Mouse (Mus musculus) hindbrain, embryonic 11.5 days (tissue): Measurements from ENCODE around the gene Tbc1d10c. TPM values are rescaled to one million over a fixed set of nuclear protein-coding genes. Genes with fewer than 3 reads are reported as not detected.
A peak's percentile ranks its signal among the peaks of the same experiment; 100 is the strongest.

Experiments
- ATAC-seq: fragments of 200-750 bp; cut with Nextera tagmentation; 2 replicates; pipeline ENCODE4 v1.8.0; 2017; ENCODE audit warnings: mild to moderate bottlenecking, moderate TSS enrichment, moderate library complexity; ENCODE audit not compliant: low FRiP score
- DNase-seq: peaks from one replicate; pipeline ENCODE4 v3.0.0-alpha.2; 2015; ENCODE audit warnings: low spot score
- H3K27ac ChIP-seq: fragments of 300-500 bp; sonication (generic); 2 replicates; pipeline ENCODE4 v1.5.1; 2014; ENCODE audit warnings: mild to moderate bottlenecking, low read depth, low read length
- H3K27me3 ChIP-seq: fragments of 300-500 bp; sonication (generic); 2 replicates; pipeline ENCODE4 v1.6.1; 2014; ENCODE audit warnings: mild to moderate bottlenecking, low read length, moderate library complexity, mixed read lengths; ENCODE audit not compliant: control insufficient read depth, insufficient read depth
- H3K36me3 ChIP-seq: fragments of 300-500 bp; sonication (generic); 2 replicates; pipeline ENCODE4 v1.6.1; 2014; ENCODE audit warnings: mild to moderate bottlenecking, low read length, moderate library complexity, mixed read lengths; ENCODE audit not compliant: control insufficient read depth, insufficient read depth
- H3K4me1 ChIP-seq: fragments of 300-500 bp; sonication (generic); replicated peaks from 2 replicates; pipeline ENCODE4 v1.6.1; 2014; ENCODE audit warnings: low read length, mixed read lengths; ENCODE audit not compliant: control insufficient read depth, insufficient read depth
- H3K4me2 ChIP-seq: fragments of 300-500 bp; sonication (generic); replicated peaks from 2 replicates; pipeline ENCODE4 v1.6.1; 2014; ENCODE audit warnings: mild to moderate bottlenecking, low read depth, low read length
- H3K4me3 ChIP-seq: fragments of 300-500 bp; sonication (generic); 2 replicates; pipeline ENCODE4 v1.5.1; 2014; ENCODE audit warnings: low read depth, low read length
- H3K9ac ChIP-seq: fragments of 300-500 bp; sonication (generic); 2 replicates; pipeline ENCODE4 v1.6.1; 2014; ENCODE audit warnings: low read depth, low read length
- H3K9me3 ChIP-seq: fragments of 300-500 bp; sonication (generic); 2 replicates; pipeline ENCODE4 v1.6.1; 2016; ENCODE audit warnings: low read length; ENCODE audit not compliant: control insufficient read depth
- whole genome bisulfite sequencing: fragments of 180-500 bp; shearing (Covaris S2); extraction: QIAGEN DNeasy Blood & Tissue Kit; methylation state at CpG from one replicate; pipeline ENCODE4 v1.1.7; 2014; 5-methylcytosine and 5-hydroxymethylcytosine counted together
- polyA plus RNA-seq: library from polyadenylated mRNA; unstranded; fragments of >200 nt; fragmentation: Nextera tagmentation; extraction: Ambion mirVana; gene quantifications from 2 replicates; pipeline ENCODE4 v1.2.1, GENCODE M21; 2014

Gene Tbc1d10c
- polyA plus RNA-seq, 1 experiment from 2014 or later: 0.79 TPM

DNA sequence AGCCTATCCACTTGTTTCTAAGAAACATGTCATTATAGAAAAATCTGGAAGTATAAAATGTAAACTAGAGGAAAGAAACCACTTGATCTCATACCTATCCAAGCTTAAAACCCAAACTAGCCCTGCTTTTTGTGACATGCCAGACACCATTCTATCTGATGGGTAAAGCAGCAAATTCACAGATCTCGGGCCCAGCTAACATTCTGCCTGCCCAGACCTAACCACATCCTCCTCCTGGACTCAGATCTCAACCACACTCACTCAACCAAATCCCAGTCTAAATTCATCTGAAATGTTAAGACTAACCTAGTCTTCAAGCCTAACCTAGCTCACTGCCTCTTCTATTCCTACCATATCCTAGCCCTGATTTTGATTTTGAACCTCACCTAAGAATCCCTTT is 27.7 kb upstream of the Tbc1d10c start:
- Histone ChIP-seq H3K9me3 (no peaks in the 10 kb centered on the region), H3K4me2 (no peak overlapping the region), H3K27me3 (peaks cover 27% of the 10 kb centered on the region), H3K4me3 (no peak overlapping the region), H3K36me3 (no peaks in the 10 kb centered on the region), H3K27ac (no peak overlapping the region), H3K9ac (no peak overlapping the region), H3K4me1 (peaks cover 9% of the 10 kb centered on the region)
- 89% methylated on average over 1 of the region's 1 CpGs for WGBS
- no peak for ATAC-seq
- DNase-seq: no peak

DNA sequence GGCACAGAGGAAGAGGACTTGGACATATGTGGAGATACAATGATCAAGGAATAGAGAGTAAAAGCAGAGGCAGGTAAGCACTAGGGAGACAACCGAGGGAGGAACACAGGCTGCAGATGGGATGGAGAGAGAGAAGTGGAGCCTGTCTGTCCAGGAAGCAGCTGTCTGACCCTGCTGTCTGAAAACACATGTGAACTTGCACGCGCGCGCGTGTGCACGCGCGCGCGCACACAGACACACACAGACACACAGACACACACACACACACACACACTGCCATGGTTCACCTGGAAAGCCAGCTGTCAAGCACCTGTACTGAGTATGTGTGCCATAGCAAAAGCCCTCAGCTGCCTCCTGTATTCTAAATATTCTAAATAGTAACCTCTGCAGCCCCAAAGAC is 27.2 kb upstream of the Tbc1d10c start:
- Histone ChIP-seq H3K9me3 (no peaks in the 10 kb centered on the region), H3K27me3 (peaks cover 31% of the 10 kb centered on the region), H3K27ac (no peak overlapping the region), H3K36me3 (no peaks in the 10 kb centered on the region), H3K4me1 (peaks cover 9% of the 10 kb centered on the region), H3K4me2 (no peak overlapping the region), H3K9ac (no peak overlapping the region), H3K4me3 (no peak overlapping the region)
- 92% methylated on average over 11 of the region's 11 CpGs for WGBS
- DNase-seq: no peak
- no peak for ATAC-seq

DNA sequence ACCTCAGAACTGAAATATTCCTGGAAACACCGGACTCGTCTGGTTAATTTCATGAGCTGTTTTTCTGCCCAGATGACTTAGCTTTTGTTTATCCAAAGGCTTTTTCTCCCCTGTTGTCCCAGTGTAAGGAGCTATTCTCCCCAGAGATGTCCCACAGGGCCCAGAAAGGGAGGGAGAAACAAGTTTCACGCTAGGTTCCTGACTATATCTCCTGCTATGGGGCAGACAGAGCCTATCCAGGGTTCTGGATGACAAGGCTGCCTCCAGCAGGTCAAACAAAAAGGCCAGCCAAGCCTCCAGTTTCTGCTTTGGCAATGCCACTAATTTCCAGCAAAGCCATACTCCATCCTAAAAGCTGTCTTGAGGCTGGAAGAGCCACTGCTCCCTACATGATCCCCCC is 26.8 kb upstream of the Tbc1d10c start:
- ATAC-seq: no peak
- H3K4me1 ChIP-seq: peaks cover 10% of the 10 kb centered on the region
- H3K9me3 ChIP-seq: no peaks in the 10 kb centered on the region
- no peak overlapping the region for H3K9ac ChIP-seq
- 54% methylated on average over 3 of the region's 3 CpGs for WGBS
- DNase-seq: no peak
- H3K36me3 ChIP-seq: no peaks in the 10 kb centered on the region
- H3K27ac ChIP-seq: no peak overlapping the region
- peaks cover 35% of the 10 kb centered on the region for H3K27me3 ChIP-seq
- no peak overlapping the region for H3K4me2 ChIP-seq
- H3K4me3 ChIP-seq: no peak overlapping the region

DNA sequence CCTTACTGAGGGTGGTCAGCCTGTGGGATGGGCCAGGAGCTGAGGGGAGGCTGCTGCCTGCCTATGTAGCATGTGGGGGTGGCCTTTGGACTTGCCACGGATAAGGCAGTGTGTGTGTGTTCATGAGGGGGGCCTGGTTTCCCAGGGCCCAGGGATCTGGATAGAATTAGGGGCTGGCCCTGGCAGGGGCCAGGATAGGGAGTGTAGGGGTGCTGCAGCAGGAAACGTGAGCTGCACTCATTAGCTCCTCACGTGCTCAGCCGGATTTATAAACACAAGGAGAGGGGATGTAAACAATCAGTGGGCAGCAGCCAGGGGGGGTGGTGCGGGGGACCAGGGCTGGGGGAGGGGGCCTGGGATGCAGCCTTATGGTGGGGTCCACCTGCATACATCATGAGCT is 26.1 kb upstream of the Tbc1d10c start:
- H3K36me3 ChIP-seq: no peaks in the 10 kb centered on the region
- no peak overlapping the region for H3K9ac ChIP-seq
- H3K4me1 ChIP-seq: peaks cover 11% of the 10 kb centered on the region
- H3K27ac ChIP-seq: no peak overlapping the region
- WGBS: 16% methylated on average over 4 of the region's 5 CpGs
- no peak overlapping the region for H3K4me3 ChIP-seq
- no peaks in the 10 kb centered on the region for H3K9me3 ChIP-seq
- DNase-seq (no peak), ATAC-seq (no peak)
- H3K27me3 ChIP-seq: peaks cover 42% of the 10 kb centered on the region
- H3K4me2 ChIP-seq: no peak overlapping the region

DNA sequence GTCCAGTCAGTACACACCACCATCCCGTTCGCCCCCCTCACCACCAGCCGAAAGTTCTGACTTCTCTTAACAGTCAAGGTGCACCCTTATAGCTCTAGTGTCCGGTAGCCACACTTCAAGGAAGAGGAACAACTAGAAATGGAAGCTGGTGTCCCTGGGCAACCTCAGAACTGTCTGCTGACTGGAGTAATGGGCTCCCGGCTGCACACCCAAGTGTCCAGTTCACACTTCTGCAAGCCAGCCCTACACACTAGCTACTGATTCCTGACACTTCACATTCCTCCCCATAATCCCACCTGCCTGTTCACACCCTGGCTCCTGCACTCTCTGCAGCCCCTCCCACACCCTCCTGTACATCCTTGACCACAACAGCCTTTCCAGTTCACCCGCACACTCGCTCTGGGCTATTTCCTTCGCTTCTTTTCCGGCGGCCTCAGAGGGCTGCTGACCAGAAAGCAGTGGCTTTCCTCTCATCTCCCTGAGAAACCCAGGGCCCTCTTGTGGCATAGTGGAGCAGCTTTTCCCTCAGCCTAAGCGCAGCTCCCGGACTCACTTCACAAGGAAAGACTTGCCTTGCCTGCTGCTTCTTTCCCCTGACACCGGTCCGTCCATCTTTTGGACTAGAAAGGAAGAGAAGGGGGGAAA is 25.1 kb upstream of the Tbc1d10c start:
- Histone ChIP-seq H3K27me3 (peaks cover 43% of the 10 kb centered on the region), H3K27ac (no peak overlapping the region), H3K4me2 (no peak overlapping the region), H3K36me3 (no peaks in the 10 kb centered on the region), H3K4me3 (no peak overlapping the region), H3K9me3 (no peaks in the 10 kb centered on the region), H3K9ac (no peak overlapping the region), H3K4me1 (peaks cover 11% of the 10 kb centered on the region)
- ATAC-seq: peak; percentile 8; the same call in 1 of the 2 replicates
- DNase-seq: peak; percentile 54
- 19% methylated on average over 14 of the region's 14 CpGs for WGBS

DNA sequence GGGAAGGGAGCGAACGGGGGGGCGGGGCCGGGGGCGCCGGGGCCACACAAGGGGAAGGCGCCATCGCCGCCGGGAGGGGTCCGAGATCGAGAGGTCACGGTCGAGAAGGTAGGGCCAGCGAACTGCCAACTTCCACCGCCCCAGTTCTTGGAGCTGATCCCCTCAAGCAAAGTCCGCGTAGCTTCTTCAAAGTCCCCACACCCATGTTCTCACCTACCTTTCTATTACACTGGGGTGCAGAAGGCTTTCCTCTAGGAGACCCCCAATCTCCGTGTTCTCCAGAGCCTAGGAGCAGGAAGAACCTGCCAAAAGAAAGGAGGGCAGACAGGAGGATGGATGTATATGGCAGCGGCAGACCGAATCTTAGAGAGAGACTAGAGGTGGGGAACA is 24.4 kb upstream of the Tbc1d10c start:
- H3K9ac ChIP-seq: peak overlapping the region; percentile 72; the same call in 1 of the 2 replicates
- peaks cover 11% of the 10 kb centered on the region for H3K4me1 ChIP-seq
- no peak overlapping the region for H3K27ac ChIP-seq
- DNase-seq (no peak), ATAC-seq (no peak)
- peak overlapping the region; percentile 59 for H3K4me3 ChIP-seq
- H3K36me3 ChIP-seq: no peaks in the 10 kb centered on the region
- WGBS: 2% methylated on average over 19 of the region's 21 CpGs
- peak overlapping the region; percentile 100 for H3K4me2 ChIP-seq
- H3K27me3 ChIP-seq: peaks cover 43% of the 10 kb centered on the region
- no peaks in the 10 kb centered on the region for H3K9me3 ChIP-seq

DNA sequence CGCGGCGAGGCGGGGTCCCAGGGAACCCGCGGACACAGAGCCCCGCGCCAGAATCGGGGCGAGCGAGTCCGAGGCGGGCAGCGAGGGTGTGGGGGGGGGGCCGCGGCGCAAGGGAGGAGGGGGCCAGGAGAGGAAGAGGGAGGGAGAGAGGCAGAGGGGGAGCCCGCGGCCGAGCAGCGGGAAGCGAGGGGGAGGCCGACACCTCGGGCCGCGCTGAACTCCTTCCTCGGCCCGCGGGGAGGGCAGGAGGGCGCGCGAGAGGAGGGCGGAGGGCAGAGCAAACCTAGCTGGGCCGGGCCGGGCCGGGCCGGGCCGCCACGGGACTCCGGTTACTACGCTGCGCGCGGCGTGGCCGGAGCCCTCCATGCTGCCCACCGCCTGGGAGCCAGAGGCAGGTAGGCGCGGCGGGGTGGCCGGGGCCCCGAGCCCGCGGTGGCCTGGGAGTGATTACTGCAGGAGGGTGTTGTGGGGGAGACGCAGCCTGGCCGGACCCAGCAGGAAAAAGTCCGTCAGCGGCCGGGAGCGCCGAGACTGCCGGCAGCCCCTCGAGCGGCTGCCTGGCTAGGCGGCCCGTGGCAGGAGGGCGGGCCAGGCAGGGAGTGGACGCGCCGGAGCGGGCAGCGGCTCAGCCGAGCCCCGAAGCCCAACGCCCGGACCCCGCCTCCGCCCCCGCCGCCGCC is 23.8 kb upstream of the Tbc1d10c start:
- peak; percentile 39; the same call in 1 of the 2 replicates for ATAC-seq
- Histone ChIP-seq H3K9ac (peak overlapping the region; percentile 72), H3K9me3 (no peaks in the 10 kb centered on the region), H3K27me3 (peaks cover 43% of the 10 kb centered on the region), H3K27ac (no peak overlapping the region), H3K4me2 (peak overlapping the region; percentile 100), H3K4me1 (peaks cover 11% of the 10 kb centered on the region), H3K4me3 (peak overlapping the region; percentile 59), H3K36me3 (no peaks in the 10 kb centered on the region)
- 0% methylated on average over 33 of the region's 81 CpGs for WGBS
- DNase-seq: peak; percentile 54

DNA sequence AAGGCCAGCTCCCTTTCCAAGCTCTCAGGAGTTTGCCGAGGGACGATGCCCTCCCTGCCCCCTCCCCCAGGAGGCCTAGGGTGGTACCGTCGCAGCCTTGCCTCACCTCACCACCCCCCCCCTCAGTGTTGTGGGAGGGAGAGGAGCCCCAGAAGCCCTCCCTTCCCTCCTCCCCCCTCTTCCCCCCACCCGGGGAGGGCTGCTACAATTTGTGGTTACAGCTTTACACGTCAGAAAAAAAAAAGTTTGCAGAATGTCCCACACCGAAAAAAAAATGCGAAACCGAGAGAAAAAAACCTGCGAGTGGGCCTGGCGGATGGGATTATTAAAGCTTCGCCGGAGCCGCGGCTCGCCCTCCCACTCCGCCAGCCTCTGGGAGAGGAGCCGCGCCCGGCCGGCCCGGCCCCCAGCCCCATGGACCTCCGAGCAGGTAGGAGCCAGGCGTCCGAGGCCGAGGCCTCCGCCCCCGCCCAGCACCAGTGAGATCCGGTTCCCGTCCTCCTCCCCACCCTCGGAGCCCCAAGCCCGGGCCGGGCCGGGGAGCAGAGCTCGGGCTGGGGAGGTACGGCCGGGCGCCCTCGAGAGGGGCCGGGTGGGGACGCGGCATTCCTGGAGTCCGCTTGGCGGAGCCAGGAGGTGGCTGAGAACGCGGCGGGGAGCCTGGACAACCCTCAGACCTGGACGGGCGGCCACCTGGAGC is 23.1 kb upstream of the Tbc1d10c start, which contains the start of the genes Clcf1 and AC109138.7:
Gene Clcf1 (plus strand): TSS at position 168 of the 700 bp plus-strand sequence.
Gene AC109138.7 (plus strand): TSS at position 287 of the 700 bp plus-strand sequence.
- Histone ChIP-seq H3K9me3 (no peaks in the 10 kb centered on the region), H3K4me1 (peaks cover 11% of the 10 kb centered on the region), H3K9ac (peak within 1 kb of the TSS; percentile 72), H3K4me3 (peak within 1 kb of the TSS; percentile 59), H3K27ac (no peak within 1 kb of the TSS), H3K27me3 (peaks cover 43% of the 10 kb centered on the region), H3K36me3 (no peaks in the 10 kb centered on the region), H3K4me2 (peak within 1 kb of the TSS; percentile 100)
- DNase-seq (peak; percentile 61), ATAC-seq (peak; percentile 41; the same call in 1 of the 2 replicates)
- WGBS: under 1% methylated on average over 48 of the region's 49 CpGs
